8 mouse cellular contexts compared by ENCODE assay signal in genomic region chr5:33377801-33378301, GRCm38 (mm10). TPM values are rescaled to one million over a fixed set of nuclear protein-coding genes. Genes with fewer than 3 reads are reported as not detected.
A peak's percentile ranks its signal among the peaks of the same experiment; 100 is the strongest.
DNase-seq lines count a peak whose midpoint lies in the region; ATAC-seq and TF ChIP-seq lines count a peak whose summit lies in the region.

No protein-coding gene starts in this region.

- peak; percentile 69 for DNase-seq in cerebellum, adult 11-12 months
- DNase-seq in cerebellum, adult 8-10 months: no peak
- DNase-seq in retina, postnatal 7 days (ENCODE audit: low read depth, low spot score): peak; percentile 17
- no peak for DNase-seq in retina, embryonic 14.5 days (ENCODE audit: low spot score)
- DNase-seq in forebrain, postnatal 0 days: no peak
- peak; percentile 59 for DNase-seq in midbrain, embryonic 14.5 days
- peak; percentile 54 to 60 for DNase-seq in thymus, postnatal 10 days (ENCODE audit: low spot score in 2 of 2)

- H3K27me3 ChIP-seq in forebrain, postnatal 0 days (ENCODE audit: insufficient read depth, low read length): no peaks in the 10 kb centered on the region
- H3K27me3 ChIP-seq in limb, embryonic 12.5 days: no peaks in the 10 kb centered on the region
- no peaks in the 10 kb centered on the region for H3K27me3 ChIP-seq in midbrain, embryonic 14.5 days (ENCODE audit: control insufficient read depth, insufficient read depth, low read length)

- no peak for TF ChIP-seq CTCF in forebrain, postnatal 0 days (IDR thresholded peaks at IDR 0.05; ENCODE audit: low read depth)

- peak overlapping the region; percentile 91 for H3K4me2 ChIP-seq in forebrain, postnatal 0 days (ENCODE audit: low read depth)
- peak overlapping the region; percentile 82 for H3K4me2 ChIP-seq in limb, embryonic 12.5 days
- peak overlapping the region; percentile 93 for H3K4me2 ChIP-seq in midbrain, embryonic 14.5 days (ENCODE audit: low read length)

- under 1% methylated on average over 21 of the region's 21 CpGs for WGBS in forebrain, postnatal 0 days
- WGBS in limb, embryonic 12.5 days: 2% methylated on average over 21 of the region's 21 CpGs
- WGBS in midbrain, embryonic 14.5 days: 2% methylated on average over 21 of the region's 21 CpGs

- H3K9ac ChIP-seq in forebrain, postnatal 0 days: peak overlapping the region; percentile 88
- peak overlapping the region; percentile 66 for H3K9ac ChIP-seq in limb, embryonic 12.5 days (replicated peaks)
- peak overlapping the region; percentile 60 for H3K9ac ChIP-seq in midbrain, embryonic 14.5 days (replicated peaks; ENCODE audit: low read length)

- no peaks in the 10 kb centered on the region for H3K9me3 ChIP-seq in forebrain, postnatal 0 days (ENCODE audit: low read length)
- H3K9me3 ChIP-seq in limb, embryonic 12.5 days: no peaks in the 10 kb centered on the region
- H3K9me3 ChIP-seq in midbrain, embryonic 14.5 days (ENCODE audit: control insufficient read depth, low read length): no peaks in the 10 kb centered on the region

- no peak; the same call in 1 of the 2 replicates for ATAC-seq in forebrain, postnatal 0 days
- peak; percentile 21; the same call in 1 of the 2 replicates for ATAC-seq in limb, embryonic 12.5 days (ENCODE audit: insufficient number of reproducible peaks, insufficient read depth, low FRiP score, low TSS enrichment, low read depth)
- ATAC-seq in midbrain, embryonic 14.5 days (ENCODE audit: low FRiP score, low TSS enrichment): peak; percentile 53

- peaks cover 15% of the 10 kb centered on the region for H3K36me3 ChIP-seq in forebrain, postnatal 0 days (ENCODE audit: insufficient read depth)
- peaks cover 32% of the 10 kb centered on the region for H3K36me3 ChIP-seq in limb, embryonic 12.5 days
- peaks cover 33% of the 10 kb centered on the region for H3K36me3 ChIP-seq in midbrain, embryonic 14.5 days (ENCODE audit: control insufficient read depth, insufficient read depth, low read length)

- H3K27ac ChIP-seq in forebrain, postnatal 0 days (ENCODE audit: low read depth, low read length): peak overlapping the region; percentile 42; the same call in 1 of the 2 replicates
- peak overlapping the region; percentile 93 for H3K27ac ChIP-seq in limb, embryonic 12.5 days
- peak overlapping the region; percentile 94 for H3K27ac ChIP-seq in midbrain, embryonic 14.5 days (replicated peaks; ENCODE audit: low read depth, low read length)

- H3K4me3 ChIP-seq in forebrain, postnatal 0 days (ENCODE audit: low read depth, low read length): peak overlapping the region; percentile 70
- H3K4me3 ChIP-seq in limb, embryonic 12.5 days (replicated peaks): peak overlapping the region; percentile 65
- H3K4me3 ChIP-seq in midbrain, embryonic 14.5 days (replicated peaks; ENCODE audit: low read depth, low read length): peak overlapping the region; percentile 56

- H3K4me1 ChIP-seq in forebrain, postnatal 0 days (ENCODE audit: insufficient read depth): peaks cover 6% of the 10 kb centered on the region
- H3K4me1 ChIP-seq in limb, embryonic 12.5 days (replicated peaks): peaks cover 18% of the 10 kb centered on the region
- peaks cover 9% of the 10 kb centered on the region for H3K4me1 ChIP-seq in midbrain, embryonic 14.5 days (ENCODE audit: control insufficient read depth, insufficient read depth, low read length)

RNA-seq across cellular contexts. Expression of gene Uvssa, which starts 0.5 kb away (rescaled TPM):
- 7.7 and 12.1 TPM in 2 replicates for total RNA-seq in forebrain, postnatal 0 days (2014; rRNA removed)
- 4.3 and 6.0 TPM in 2 replicates for polyA plus RNA-seq in forebrain, postnatal 0 days (2015; fragmentation: Nextera tagmentation; extraction: Ambion mirVana)
- 11.1 and 12.1 TPM in 2 replicates for polyA plus RNA-seq in limb, embryonic 12.5 days (2016; fragmentation: Nextera tagmentation; extraction: Ambion mirVana)
- 7.6 and 8.4 TPM in 2 replicates for polyA plus RNA-seq in midbrain, embryonic 14.5 days (2014; fragmentation: Nextera tagmentation; extraction: Ambion mirVana)

RNA-seq across cellular contexts. Expression of gene Maea, which starts 42.5 kb away (rescaled TPM):
- total RNA-seq in forebrain, postnatal 0 days (2014; rRNA removed): 119 and 124 TPM in 2 replicates
- polyA plus RNA-seq in forebrain, postnatal 0 days (2015; fragmentation: Nextera tagmentation; extraction: Ambion mirVana): 90.2 and 101 TPM in 2 replicates
- polyA plus RNA-seq in limb, embryonic 12.5 days (2016; fragmentation: Nextera tagmentation; extraction: Ambion mirVana): 135 and 141 TPM in 2 replicates
- 120 and 138 TPM in 2 replicates for polyA plus RNA-seq in midbrain, embryonic 14.5 days (2014; fragmentation: Nextera tagmentation; extraction: Ambion mirVana)

RNA-seq across cellular contexts. Expression of gene Nkx1-1, which starts 55.9 kb away (rescaled TPM):
- total RNA-seq in forebrain, postnatal 0 days (2014; rRNA removed): not detected in 2 replicates
- polyA plus RNA-seq in forebrain, postnatal 0 days (2015; fragmentation: Nextera tagmentation; extraction: Ambion mirVana): not detected in 2 replicates
- not detected in 2 replicates for polyA plus RNA-seq in limb, embryonic 12.5 days (2016; fragmentation: Nextera tagmentation; extraction: Ambion mirVana)
- polyA plus RNA-seq in midbrain, embryonic 14.5 days (2014; fragmentation: Nextera tagmentation; extraction: Ambion mirVana): 0.49 and 0.70 TPM in 2 replicates

Comparison
In these comparisons a context has a peak if more than half of its experiments do, and no peak if none do; other contexts are left out.
1. DNase-seq: peak in cerebellum, adult 11-12 months (single experiment), retina, postnatal 7 days (single experiment), midbrain, embryonic 14.5 days (single experiment) and thymus, postnatal 10 days (2 of 2); none in cerebellum, adult 8-10 months (single experiment), retina, embryonic 14.5 days (single experiment) and forebrain, postnatal 0 days (single experiment).
2. H3K27ac ChIP-seq: peak in every context shown above with its lines; median percentile 94 in midbrain, embryonic 14.5 days; 93 in limb, embryonic 12.5 days; 42 in forebrain, postnatal 0 days.
3. Peak in every context shown above with its lines, with median percentiles within 50 percentile points of each other: H3K4me2 ChIP-seq, H3K4me3 ChIP-seq and H3K9ac ChIP-seq.